In the genomic region with DNA sequence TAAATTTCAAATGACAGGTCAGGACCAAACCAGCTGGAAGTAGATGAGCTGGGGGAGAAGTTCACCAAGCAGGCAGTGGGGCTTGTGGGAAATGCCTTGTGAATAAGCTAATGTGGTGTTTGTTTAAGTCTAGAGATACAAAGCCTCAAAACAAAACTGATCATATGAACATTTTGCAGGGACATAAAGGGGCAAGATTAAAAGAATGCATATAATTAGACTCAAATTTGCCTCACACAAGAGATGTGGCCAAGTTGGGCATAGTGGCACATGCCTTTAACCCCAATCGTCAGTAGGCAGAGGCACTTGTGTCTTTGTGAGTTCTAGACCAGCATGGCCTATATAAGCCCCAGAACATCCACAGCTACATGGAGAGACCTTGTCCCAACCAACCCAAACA, we compare ENCODE assay signal across 25 mouse cellular contexts.
"Had no signal": no experiment of that assay in that cellular context is flagged by ENCODE, and none has a peak within 500 bp of the region (broad histone marks: within the 10 kb centered on the region; RNA-seq: fewer than 3 reads in every experiment).

No protein-coding gene starts in this region.

- H3K9me3 ChIP-seq: heart, embryonic 10.5 days; heart, embryonic 13.5 days; heart, embryonic 15.5 days; hindbrain, embryonic 13.5 days; hindbrain, embryonic 15.5 days; kidney, embryonic 15.5 days; limb, embryonic 13.5 days; limb, embryonic 15.5 days; liver, embryonic 12.5 days had no signal

- H3K27ac ChIP-seq: heart, embryonic 10.5 days; heart, embryonic 13.5 days; heart, embryonic 15.5 days; hindbrain, embryonic 13.5 days; hindbrain, embryonic 15.5 days; hindbrain, postnatal 0 days; kidney, embryonic 15.5 days; kidney, postnatal 0 days; limb, embryonic 13.5 days; limb, embryonic 15.5 days; liver, embryonic 12.5 days had no signal

- H3K36me3 ChIP-seq: heart, embryonic 10.5 days; heart, embryonic 13.5 days; heart, embryonic 15.5 days; hindbrain, embryonic 13.5 days; hindbrain, embryonic 15.5 days; kidney, embryonic 15.5 days; limb, embryonic 13.5 days; limb, embryonic 15.5 days; liver, embryonic 12.5 days had no signal

- ATAC-seq: hindbrain, postnatal 0 days; intestine, embryonic 16.5 days; liver, embryonic 12.5 days had no signal

- H3K4me2 ChIP-seq: heart, embryonic 13.5 days; heart, embryonic 15.5 days; hindbrain, embryonic 13.5 days; hindbrain, embryonic 15.5 days; kidney, embryonic 15.5 days; limb, embryonic 13.5 days; limb, embryonic 15.5 days; liver, embryonic 12.5 days had no signal

- H3K4me1 ChIP-seq: heart, embryonic 10.5 days; heart, embryonic 13.5 days; heart, embryonic 15.5 days; limb, embryonic 15.5 days; liver, embryonic 12.5 days had no signal

- DNase-seq: gastrocnemius, postnatal 14 days; gastrocnemius, postnatal 36 days; heart, adult 18-20 months; heart, postnatal 14 days; heart, postnatal 36 days; kidney, adult 11 months; kidney, adult 2 months; kidney, adult 9 months; kidney, postnatal 14 days; kidney, postnatal 36 days; layer of hippocampus, adult 9-11 months; layer of hippocampus, postnatal 36 days; left cerebral cortex, postnatal 4 days had no signal

- H3K9ac ChIP-seq: heart, embryonic 13.5 days; heart, embryonic 15.5 days; hindbrain, embryonic 13.5 days; hindbrain, embryonic 15.5 days; kidney, embryonic 15.5 days; limb, embryonic 13.5 days; limb, embryonic 15.5 days; liver, embryonic 12.5 days had no signal

- H3K27me3 ChIP-seq: heart, embryonic 13.5 days; heart, embryonic 15.5 days; hindbrain, embryonic 13.5 days; hindbrain, embryonic 15.5 days; kidney, embryonic 15.5 days; limb, embryonic 13.5 days; limb, embryonic 15.5 days; liver, embryonic 12.5 days had no signal

- H3K4me3 ChIP-seq: heart, embryonic 10.5 days; heart, embryonic 13.5 days; heart, embryonic 15.5 days; hindbrain, embryonic 13.5 days; hindbrain, embryonic 15.5 days; kidney, embryonic 15.5 days; limb, embryonic 13.5 days; limb, embryonic 15.5 days; liver, embryonic 12.5 days had no signal
